Mouse (Mus musculus) large intestine, adult 2 months (tissue): ENCODE measurements around the gene Dnase2b. TPM values are rescaled to one million over a fixed set of nuclear protein-coding genes. Genes with fewer than 3 reads are reported as not detected.

Experiments
- DNase-seq: peaks from one replicate; pipeline ENCODE4 v3.0.0-alpha.2; 2012; ENCODE audit warnings: low read depth, low spot score
- WGBS: fragments of 180-500 bp; shearing (Covaris S2); methylation state at CpG from one replicate; pipeline ENCODE4 v1.1.7; 2018; 5-methylcytosine and 5-hydroxymethylcytosine counted together
- polyA plus RNA-seq: library from polyadenylated mRNA; depleted of rRNA; stranded (reverse); fragments of >200 nt; gene quantifications from 2 replicates; pipeline ENCODE4 v1.2.3, GENCODE M21; 2012; rRNA removed

Gene Dnase2b
- not detected in 2 replicates for polyA plus RNA-seq

GRCm38 (mm10) chr3:146615496-146615895 lies at the start of gene Dnase2b:
Gene Dnase2b, minus strand, starts transcription at chr3:146615596.
- no peak for DNase-seq
- 95% methylated on average over 4 of the region's 4 CpGs for WGBS

- no peak for DNase-seq
- WGBS = 77% methylated on average over 7 of the region's 7 CpGs
Measured at GRCm38 (mm10) chr3:146661907-146662306, 46.5 kb upstream of the Dnase2b start.

- DNase-seq = no peak
- WGBS = 75% methylated on average over 6 of the region's 6 CpGs
Measured at GRCm38 (mm10) chr3:146661001-146661400, 45.6 kb upstream of the Dnase2b start.

GRCm38 (mm10) chr3:146659321-146659720 lies 43.9 kb upstream of the Dnase2b start:
- no peak for DNase-seq
- WGBS = 88% methylated on average over 5 of the region's 5 CpGs

GRCm38 (mm10) chr3:146658061-146658639 lies 42.8 kb upstream of the Dnase2b start:
- 97% methylated on average over 1 of the region's 1 CpGs for WGBS
- no peak for DNase-seq

GRCm38 (mm10) chr3:146657433-146657832 lies 42.0 kb upstream of the Dnase2b start:
- WGBS = 81% methylated on average over 5 of the region's 5 CpGs

GRCm38 (mm10) chr3:146655111-146655577 lies 39.7 kb upstream of the Dnase2b start:
- 54% methylated on average over 2 of the region's 2 CpGs for WGBS
- no peak for DNase-seq

More at GRCm38 (mm10) chr3:146657433-146657832, 42.0 kb upstream of the Dnase2b start:
- DNase-seq = no peak

DNA sequence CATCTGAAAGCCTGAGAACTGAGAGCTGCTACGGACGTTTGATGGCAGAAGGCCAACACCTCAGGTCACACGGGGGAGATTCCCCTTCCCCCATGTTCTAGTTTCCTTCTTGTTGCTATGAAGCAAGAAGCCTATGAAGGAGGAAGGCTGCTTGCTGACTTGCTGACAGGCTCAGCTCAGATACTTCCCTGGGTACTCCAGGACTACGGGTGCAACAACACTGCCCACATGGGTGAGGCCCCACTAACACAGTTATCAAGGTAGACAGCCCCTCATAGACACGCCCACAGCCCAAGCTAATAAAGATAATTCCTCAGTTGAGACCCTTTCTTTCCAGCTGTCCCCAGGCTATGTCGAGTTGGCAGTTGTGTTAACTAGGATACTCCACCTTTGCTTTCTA lies 38.3 kb upstream of the Dnase2b start:
- WGBS = 57% methylated on average over 6 of the region's 6 CpGs
- DNase-seq = no peak

DNA sequence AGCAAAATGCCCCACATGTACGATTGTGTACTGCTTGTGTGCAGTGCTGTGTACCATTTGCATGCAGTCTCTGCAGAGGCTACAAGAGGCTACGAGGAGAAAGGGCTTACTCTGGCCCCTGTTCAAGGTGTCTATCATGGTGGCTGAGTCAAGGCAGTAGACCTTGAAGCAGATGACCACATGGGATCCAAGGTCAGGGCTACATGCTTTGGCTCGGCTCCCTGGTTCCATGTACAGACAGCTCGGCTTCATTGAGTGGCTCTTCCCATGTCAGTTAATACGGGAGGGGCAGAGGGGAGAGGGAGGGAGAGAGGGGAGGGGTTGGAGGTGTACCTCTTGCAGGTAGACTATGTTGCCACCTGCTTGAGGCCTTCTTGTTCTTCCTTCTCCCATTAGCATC lies 37.0 kb upstream of the Dnase2b start:
- WGBS = 92% methylated on average over 5 of the region's 5 CpGs
- no peak for DNase-seq

DNA sequence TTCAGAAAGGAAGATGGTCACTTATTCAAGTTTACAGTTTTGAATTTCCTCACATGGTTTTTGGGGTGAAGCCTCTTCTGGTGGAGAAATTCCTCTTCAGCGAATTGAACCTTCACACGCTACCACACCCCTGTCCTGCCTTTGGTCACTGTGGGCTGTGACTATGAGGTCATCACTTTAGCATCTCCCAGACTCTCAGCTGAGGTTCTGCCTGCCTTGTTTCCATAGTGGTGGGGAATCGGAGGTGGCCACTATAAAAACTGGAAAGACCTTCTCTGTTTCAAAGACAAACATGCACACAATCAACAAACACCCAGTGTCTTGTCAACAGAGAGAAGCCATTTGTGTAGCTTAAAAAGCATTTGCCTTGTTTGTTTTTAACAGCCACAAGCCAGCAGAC lies 35.8 kb upstream of the Dnase2b start, which contains the start of gene 4930503B20Rik:
4930503B20Rik (minus strand) TSS at position 101 of the 400 bp plus-strand sequence.
- 71% methylated on average over 3 of the region's 3 CpGs for WGBS
- no peak for DNase-seq

DNA sequence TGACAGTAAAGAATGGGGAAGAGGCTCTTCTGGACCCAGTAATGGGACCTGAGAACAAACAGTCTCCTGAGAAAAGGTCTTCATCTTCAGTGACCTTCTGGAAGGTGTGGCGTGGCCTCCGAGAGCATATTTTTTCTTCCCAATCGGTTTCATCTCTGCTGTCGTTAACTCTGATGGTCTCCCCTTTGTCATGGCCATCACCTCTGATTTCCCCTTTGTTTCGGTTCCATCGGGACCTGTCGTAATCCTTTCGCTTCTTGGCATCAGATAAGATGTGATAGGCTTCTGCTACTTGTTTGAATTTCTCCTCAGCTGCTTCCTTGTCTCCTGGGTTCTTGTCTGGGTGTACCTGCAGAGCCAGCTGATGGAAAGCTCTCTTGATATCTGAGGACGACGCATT lies 35.3 kb upstream of the Dnase2b start:
- DNase-seq = no peak
- 83% methylated on average over 10 of the region's 10 CpGs for WGBS

- 61% methylated on average over 10 of the region's 10 CpGs for WGBS
Measured at GRCm38 (mm10) chr3:146649311-146649894, 34.0 kb upstream of the Dnase2b start.

GRCm38 (mm10) chr3:146641818-146642427 lies 26.5 kb upstream of the Dnase2b start:
- WGBS = 56% methylated on average over 4 of the region's 4 CpGs
- DNase-seq = no peak

More at GRCm38 (mm10) chr3:146649311-146649894, 34.0 kb upstream of the Dnase2b start:
- DNase-seq = no peak

DNA sequence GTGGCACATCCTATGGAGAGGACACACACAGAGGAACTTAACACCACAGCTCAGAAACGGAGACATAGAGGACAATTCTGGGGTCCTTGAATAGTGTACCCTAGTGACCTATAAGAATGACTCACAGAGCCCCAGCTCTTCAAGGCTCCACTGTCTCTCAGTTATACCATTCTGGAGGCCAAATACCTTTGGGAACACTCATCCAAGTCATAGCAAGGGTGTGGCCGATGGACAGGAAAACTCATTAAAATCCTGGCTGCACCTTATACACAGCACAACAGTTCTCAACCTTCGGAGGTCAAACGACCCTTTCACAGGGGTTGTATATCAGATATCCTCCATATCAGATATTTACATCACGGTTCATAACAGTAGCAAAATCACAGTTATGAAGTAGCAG lies 17.1 kb upstream of the Dnase2b start:
- no peak for DNase-seq
- WGBS = 64% methylated on average over 5 of the region's 5 CpGs

DNA sequence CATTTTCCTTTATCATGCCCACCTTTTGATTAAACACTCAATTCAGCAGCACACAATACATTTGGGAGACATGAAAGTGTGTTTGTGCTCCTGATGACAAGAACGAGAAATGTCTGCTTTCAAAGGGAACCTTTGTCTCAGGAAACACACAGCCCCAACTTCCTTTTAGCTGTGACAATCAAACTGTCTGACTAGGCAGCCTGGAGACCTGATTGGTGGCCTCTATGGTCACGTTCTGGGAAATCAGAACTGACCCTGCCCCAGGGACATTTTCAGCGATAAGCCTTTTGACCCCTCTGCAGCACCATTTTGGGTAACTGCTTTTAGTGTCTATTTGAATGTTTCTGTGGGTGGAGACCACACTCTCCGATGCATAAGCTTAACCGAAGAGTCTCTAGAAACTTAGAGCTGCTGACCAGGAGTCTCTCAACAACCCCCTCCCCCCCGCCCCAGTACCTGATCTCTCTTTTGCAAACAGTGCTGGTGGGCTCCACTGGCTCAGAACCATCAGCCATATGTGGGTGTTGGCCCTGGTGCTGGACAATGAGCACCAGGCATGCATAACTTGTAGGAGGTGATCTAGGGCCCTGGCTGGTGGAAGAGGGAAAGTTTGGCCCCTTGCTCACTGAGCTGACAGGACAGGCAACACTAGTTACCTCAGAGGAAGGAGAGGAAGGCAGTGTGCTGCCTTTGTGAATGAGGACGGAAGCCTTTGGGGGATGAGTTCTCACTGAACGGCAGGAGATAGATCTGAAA lies 13.0 kb upstream of the Dnase2b start:
- DNase-seq = no peak
- WGBS = 73% methylated on average over 8 of the region's 8 CpGs

DNA sequence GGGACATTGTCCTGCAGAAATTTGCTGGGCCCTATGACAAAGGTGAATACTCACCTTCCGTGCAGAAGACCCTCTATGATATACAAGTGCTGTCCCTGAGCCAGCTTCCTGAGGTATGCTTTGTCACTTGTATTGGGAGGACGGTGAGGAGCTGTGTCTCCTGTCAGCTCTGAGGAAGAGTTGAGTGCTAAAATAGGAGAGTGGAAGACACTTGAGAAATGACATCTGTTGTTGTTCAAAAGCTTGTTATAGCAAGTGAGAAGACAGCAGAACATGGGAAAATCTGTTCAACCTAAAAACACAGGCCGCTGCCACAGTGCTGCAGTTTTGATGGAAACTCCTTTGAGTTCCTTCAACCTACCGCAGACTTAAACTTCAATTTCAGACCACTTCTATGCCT lies 10.4 kb upstream of the Dnase2b start:
- 82% methylated on average over 4 of the region's 4 CpGs for WGBS
- DNase-seq = no peak

GRCm38 (mm10) chr3:146621966-146622365 lies 6.6 kb upstream of the Dnase2b start:
- no peak for DNase-seq
- 88% methylated on average over 11 of the region's 11 CpGs for WGBS

GRCm38 (mm10) chr3:146620555-146621249 lies 5.3 kb upstream of the Dnase2b start:
- WGBS = 84% methylated on average over 14 of the region's 14 CpGs
- DNase-seq = no peak

DNA sequence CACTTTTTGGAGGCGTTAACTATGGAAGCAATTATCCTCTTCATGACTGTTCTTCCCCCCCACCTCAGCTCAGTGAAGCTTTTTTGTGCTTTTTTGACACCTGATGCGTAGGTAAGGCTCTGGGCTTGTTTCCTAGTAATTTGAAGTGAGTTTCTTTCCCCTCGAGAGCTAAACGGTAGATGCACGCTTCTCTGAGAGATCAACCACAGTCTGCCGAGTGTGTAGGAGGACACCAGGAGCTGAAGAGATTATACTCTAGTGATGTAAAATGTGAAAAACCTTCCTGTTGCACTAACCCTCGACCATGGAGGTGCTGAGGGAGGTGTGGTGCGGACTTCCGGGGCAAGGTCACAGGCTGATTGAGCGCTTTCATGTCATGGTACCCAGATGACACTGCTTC lies 4.7 kb upstream of the Dnase2b start:
- WGBS = 84% methylated on average over 10 of the region's 10 CpGs
- no peak for DNase-seq

GRCm38 (mm10) chr3:146618357-146618756 lies 3.0 kb upstream of the Dnase2b start:
- 72% methylated on average over 4 of the region's 4 CpGs for WGBS
- no peak for DNase-seq
